Mouse (Mus musculus): ENCODE data around the gene Mobp.

Gene Mobp

DNA sequence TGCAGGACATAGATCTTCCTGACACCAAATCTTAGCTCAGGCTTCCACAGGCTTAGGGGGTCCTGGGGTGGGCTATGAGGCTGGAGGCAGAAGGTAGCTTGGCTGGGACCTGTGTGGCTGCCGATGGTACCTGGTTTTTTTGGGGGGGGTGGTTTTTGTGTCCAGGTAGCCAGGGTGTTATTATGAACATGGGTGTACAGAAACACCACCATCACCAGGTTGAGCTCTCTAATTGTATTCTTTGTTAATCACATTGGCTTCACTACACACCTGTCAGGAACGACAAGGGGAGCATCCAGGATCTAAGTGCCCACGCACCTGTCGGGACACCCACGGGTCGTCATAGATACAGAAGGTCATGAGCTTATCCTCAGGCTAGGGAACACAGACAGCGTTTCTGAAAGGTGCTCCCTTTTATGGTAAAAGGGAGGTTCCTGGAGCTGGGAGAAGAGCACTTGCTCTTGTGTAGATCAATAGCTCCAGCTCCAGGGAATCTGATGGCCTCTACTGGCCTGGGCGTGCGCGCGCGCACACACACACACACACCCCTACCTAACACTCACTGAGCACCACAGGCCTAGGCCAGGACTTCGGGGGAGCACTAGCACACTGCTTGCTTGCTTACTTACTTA lies 14.9 kb upstream of the Mobp start:
- DNase-seq (ENCODE audit: extremely low spot score, low spot score): no peak

DNA sequence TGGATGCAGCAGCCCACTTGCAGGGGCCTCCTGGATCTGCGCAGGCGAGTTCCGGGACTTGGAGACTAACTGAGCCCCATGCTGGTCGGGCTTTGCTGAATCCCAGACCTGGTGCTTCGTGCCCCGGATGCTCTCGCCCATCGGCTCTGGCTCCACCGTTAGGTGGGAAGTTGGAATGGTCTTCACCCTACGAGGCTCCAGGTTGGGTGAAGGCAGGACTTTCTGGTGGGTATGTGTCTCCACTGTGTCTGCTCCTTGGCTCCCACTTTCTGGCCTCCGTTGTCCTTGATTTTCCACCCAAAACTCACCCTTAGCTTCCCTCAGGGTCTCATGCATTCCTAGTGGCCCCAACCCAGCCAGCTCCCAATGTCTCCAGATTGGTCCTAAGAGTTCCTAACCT lies 14.1 kb upstream of the Mobp start:
- no peak for DNase-seq (ENCODE audit: extremely low spot score, low spot score)

DNA sequence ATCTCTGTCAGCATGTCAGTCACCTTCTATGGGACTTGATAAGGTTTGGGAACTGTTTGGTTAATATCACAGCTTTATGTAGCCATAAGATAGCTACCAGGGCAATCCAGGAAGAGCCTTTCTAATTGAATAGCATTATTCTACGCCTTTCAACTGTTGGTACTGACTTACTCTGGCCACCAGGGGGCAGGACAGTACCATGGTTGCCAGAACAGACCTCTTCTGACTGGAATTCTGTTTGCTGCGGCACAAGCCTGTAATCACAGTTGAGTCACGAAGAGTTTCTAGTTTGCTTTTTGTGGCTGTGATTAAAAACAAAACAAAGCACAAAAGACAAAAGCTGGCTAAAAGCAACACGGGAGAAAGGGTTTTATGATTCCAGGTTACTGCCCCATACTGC lies 8.9 kb upstream of the Mobp start:
- peak; percentile 73 for DNase-seq (ENCODE audit: extremely low spot score, low spot score)

DNA sequence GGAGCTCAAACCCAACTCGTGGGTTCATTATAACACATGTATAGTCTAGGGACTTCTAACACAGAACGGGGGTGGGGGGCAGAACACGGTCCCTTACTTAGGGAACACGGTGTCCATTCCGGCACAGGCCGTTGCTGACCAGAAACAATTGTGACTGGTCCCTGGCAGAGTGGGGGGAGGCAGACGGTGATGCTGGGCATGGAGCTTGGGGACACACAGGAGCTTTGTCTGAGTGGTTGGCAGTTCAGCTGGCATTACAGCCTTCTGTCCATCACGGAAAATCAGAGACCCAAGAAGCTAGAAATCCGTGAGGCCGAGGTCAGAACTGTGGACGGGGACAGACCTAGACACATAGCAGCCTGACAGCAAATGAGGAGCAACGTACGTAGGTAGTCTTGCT lies 5.0 kb upstream of the Mobp start:
- DNase-seq (ENCODE audit: extremely low spot score, low spot score): no peak

DNA sequence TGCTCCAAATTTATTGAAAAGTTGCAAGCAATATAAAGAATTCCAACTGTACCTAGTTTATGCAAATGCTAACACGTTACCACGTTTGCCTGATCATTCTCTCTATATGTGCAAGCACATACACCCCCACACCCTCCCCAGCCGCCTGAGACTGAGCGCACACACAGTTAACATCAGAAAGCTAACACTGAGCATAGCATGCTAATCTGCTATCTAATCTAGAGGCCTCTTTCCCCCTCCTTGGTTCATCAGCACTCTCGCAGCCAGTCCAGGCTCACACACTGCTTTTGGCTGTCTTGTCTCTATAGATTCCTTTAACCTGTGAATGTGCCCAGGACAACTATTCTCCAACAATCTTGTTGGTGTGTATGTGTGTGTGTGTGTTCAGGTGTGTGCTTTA lies 1.6 kb downstream of the Mobp start:
- no peak for DNase-seq (ENCODE audit: extremely low spot score, low spot score)

DNA sequence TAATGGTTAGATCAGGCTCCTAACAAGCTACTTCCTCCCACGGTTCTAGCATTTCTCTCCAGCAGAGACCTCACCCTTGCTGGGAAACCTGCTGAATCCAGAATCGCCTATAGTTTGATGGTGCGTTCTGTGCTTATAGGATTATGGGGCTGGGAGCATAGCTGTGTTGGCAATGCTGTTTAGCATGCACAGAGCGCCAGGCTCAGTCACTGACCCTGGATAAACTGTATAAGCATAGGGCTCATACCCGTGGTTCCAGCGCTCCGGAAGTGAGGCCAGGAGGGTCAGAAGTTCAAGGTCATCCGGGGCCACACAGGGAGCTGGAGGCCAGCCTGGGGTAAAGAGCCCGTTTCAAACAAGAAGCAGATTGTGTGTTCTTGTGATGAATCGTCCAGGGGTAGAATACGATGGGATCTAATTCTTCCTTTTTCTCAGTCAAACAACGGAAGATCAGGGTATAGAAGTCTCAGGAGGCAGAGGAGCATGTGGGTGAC lies 2.4 kb downstream of the Mobp start:
- no peak for DNase-seq (ENCODE audit: extremely low spot score, low spot score)

DNA sequence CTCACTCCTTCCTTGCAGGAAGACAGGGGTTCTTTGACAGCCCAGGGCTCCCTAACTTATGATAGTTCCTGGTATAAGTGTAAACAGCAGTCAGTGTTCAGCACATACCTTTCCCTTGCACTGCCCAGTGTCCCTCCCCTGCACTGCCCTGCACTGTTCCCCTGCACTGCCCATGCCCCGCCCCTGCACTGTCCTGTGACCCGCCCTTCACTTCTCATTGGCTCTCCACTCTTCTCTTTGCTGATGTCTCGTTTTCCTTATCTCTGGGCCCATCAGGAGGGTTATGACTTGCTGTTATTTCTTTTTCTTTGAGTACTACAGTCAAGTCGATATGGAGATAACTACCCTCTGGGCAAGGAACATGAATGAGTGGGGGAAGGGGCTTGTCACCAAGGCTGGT lies 8.5 kb downstream of the Mobp start:
- DNase-seq (ENCODE audit: extremely low spot score, low spot score): no peak

DNA sequence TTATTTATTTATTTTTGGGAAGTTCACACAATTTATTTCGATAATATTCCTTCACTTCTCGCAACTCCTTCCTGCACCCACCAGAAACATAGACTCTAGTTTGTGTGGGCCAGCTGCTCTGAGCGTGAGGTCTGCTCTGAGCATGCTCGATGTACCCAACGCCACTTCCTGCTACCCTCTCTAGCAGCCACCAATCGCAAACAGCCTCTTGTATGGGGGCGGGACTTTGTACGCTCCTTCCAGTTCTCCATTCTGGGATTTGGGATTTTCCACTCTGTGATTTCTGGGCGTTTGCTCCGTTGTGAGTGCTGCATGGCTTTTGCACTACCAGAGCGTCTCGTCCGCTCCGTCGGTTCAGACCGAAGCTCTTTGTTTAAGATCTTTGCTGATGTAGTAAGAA lies 14.4 kb downstream of the Mobp start:
- DNase-seq (ENCODE audit: extremely low spot score, low spot score): no peak

DNA sequence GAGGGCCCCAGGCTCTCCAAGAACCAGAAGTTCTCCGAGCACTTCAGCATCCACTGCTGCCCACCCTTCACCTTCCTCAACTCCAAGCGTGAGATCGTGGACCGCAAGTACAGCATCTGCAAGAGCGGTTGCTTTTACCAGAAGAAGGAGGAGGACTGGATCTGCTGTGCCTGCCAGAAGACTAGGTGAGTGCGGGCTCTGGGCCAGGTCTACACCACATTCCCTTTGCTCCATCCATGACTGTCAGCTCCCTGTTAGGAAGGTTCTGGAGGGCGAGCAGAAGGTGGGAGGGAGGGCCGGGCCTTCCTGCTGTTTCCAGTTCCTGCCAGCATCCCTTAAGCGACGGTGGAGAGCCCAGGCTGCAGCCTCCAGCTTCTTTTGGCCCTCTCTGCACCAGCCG lies 18.3 kb downstream of the Mobp start:
- DNase-seq (ENCODE audit: extremely low spot score, low spot score): no peak

DNA sequence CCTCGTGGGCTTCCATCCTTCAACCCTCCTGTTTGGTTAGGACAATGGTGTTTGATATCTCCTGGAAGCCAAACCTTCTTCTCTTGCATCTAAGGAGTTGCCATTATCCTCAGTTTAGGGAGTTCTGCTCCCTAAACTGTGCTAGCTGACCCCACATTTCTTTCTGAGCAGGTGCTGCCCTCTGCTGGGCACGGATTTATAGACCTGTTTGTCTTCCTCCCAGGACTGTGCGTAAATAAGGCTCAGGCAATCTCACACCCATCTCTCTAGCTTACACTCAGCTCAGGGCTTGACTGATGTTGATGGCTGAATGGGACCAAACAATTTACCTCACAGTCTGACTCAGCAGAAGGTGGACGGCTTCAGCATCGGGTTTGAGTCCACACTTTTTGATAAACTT lies 21.8 kb downstream of the Mobp start:
- DNase-seq (ENCODE audit: extremely low spot score, low spot score): peak; percentile 55

DNA sequence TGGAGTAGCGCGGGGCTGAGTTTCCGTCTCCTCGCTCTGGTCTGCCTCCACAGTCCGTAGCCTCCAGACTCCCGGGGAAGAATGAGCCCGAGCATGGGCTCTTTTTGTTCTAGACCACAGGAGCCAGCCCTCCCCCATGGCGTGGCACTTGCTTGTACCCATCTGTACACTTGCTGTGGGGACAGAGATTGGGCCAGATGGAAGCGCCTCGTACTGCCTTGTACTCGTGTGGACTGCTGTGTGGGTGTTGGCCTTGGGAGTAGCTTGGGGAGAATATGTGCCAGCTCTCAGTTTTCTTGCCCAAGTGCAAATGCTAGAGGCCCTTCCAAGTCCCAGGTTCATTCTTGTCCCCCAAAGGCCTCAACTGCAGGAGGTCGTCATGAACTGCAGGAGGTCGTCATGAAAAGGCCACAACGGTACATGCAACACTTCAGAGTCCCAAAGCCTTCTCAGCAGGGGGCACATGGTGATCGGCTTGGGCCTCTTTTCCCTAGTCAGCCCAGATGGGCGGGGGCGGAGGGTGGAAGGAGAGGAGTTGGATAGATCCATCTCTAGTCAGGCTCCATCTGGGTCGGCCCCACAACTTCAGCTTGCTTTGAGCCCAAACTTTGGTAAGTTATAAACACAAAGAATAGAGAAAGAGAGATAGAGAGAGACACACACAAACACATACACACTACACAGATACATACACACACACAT lies 25.1 kb downstream of the Mobp start:
- no peak for DNase-seq (ENCODE audit: extremely low spot score, low spot score)

DNA sequence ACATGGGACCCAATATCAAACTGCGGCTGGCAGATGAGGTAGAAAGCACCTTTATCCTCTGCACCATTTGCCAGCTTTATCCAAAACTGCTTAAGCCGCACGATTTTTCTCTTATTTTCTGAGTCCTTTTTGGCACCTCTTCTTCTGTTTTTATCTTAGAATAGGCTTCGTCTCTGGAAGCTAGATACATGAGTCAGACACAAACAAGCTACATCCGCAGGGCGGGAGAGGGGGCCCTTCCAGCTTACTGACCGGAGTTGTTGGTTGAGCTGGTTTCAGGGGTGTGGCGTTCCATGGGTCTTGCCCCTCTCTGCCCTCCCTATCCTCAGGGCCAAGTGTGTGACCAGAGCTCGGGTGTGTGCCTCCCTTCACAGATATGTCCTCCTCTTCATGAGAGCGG lies 29.3 kb downstream of the Mobp start:
- no peak for DNase-seq (ENCODE audit: extremely low spot score, low spot score)

DNA sequence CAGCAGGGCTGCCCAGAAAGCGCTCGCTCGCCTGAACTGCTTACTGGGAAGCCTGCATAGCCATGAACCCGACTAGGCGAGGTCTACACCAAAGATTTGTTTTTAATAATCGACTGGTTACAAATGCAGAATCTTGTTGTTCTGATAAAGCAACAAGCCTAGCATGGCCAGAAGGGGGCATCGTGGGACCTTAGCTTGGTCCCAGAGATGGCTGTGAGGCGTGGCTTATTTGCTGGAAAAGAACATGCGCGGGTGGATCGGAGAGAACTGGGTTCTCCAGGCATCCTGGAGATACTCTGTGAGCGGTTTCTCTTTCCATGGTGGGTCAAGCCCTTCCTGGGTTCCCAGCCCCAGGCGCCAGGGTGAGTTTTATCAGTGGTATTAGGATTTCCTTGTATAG lies 35.0 kb downstream of the Mobp start:
- peak; percentile 33 for DNase-seq (ENCODE audit: extremely low spot score, low spot score)

DNA sequence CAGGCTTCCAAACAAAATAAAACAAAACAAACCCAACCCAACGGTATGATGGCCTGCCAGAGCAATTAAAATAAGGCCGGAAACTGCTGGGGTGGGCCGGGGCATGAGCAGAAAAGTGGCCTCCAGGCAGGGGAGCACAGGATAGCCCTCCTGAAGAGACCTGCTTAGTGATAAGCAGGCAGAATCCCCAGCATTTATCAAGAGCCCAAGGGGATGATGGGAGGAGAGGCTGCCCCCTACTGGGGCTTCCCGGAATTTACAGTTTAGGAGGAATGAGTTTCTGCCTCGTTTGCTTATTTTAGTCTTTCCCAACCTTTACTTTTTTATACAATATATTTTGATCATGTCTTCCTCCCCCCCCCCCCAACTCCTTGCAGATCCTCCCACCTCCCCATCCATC lies 37.3 kb downstream of the Mobp start:
- DNase-seq (ENCODE audit: extremely low spot score, low spot score): no peak

DNA sequence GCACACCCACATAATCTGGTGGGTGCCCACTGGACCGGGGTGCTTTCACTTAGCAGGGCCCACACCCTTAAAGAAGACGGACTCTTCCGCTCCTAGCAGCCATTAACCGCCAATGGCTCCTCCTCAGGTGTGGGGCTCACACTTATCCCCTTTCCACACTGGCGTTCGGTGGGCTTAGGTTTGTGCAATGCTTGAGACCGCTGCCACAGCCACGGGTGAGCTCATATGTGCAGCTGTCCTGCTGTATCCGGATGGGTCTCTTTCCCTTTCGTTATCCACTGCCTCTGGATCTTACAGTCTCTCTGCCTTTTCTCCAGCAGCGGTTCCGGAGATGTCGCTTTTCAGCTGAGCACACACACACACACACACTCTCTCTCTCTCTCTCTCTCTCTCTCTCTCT lies 41.4 kb downstream of the Mobp start:
- peak; percentile 18 for DNase-seq (ENCODE audit: extremely low spot score, low spot score)

DNA sequence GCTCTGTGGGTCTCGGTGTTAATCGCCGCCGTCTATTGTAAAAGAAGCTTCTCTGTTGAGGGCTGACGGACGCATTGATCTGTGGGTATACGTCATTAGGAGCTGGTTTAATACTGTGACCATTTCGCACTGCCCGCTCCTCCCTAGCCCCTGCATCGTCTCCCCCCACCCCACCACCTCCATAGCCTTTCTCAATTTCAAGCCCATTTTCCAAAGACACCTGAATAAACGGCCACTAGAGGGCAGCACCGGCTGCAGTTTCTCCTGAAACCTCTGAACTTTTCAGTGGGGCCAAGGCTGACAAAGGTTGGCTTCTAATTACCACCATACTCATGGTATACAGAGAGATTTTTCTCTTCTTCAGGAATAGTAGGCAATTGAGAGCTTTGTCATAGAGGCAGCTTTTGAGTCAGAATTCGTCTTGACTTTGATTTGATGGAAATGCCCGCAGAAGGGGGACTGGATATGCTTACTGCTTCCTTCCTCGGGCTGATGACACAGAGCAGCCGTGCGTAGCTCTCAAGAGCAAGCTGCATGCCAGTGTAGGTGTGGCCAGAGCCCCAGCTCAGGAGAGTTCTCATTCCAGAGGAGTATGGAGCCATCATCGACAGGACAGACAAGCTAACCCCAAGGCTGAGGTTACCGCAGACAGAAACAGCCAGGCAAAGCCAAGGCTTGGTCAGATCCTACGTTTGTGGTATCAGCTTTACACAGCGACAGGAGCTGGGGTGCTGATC lies 42.0 kb downstream of the Mobp start:
- peak; percentile 89 for DNase-seq (ENCODE audit: extremely low spot score, low spot score)

DNA sequence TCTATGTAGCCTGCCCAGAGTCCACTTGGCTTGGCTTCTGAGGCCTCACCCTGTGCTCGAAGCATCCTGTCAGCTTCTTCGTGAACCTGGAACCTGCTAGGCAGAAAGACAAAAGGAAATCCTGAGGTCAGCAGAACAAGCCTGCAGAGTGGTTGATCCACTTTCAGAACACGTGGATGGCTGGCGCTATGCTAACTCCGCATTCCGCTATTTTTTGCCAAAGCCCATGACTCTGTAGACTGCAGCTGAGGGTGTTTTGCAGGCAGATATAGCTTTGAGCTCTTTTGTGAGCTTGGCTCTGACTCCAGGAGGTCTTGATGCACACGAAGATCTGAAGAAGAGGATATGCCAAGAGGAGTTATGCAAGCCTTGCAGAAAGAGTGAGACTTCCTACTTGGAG lies 43.2 kb downstream of the Mobp start:
- no peak for DNase-seq (ENCODE audit: extremely low spot score, low spot score)

DNA sequence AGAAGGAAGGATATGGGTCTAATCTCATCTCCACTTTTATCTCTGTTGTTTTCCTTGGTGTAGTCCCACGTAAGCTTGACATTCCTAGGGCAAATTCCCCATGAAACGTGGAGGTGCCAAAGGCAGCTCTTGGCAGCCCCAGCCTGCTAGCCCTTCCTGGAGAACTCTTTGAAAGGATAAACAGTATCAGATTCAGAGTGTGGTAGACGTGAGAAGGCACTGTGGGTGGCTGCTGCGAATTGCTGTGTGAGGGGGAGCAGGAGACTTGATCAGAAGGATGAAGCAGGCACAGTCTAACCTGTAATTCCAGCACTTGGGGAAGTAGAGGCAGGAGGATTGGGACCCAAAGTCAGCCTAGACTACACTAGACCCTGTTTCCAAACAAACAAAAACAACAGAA lies 51.4 kb downstream of the Mobp start:
- DNase-seq (ENCODE audit: extremely low spot score, low spot score): no peak

DNA sequence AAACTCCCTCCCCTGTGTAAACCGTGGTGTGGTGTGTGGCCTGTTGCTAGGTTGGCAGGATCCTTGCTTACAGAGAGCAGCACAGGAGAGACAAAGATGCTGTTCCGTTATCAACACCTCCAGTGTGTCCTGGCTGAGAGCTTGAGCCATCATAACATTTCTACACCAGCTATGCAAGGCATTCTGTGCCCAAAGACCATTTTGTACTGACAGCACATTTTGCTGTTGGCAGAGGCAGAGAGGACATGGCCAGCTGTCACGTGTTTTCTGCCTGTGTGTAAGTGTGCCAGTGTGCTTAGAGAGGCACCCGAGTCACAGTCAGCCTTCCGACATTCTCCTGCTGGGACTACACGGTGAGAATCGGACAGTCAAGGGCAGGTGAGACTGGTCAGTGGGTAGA lies 52.2 kb downstream of the Mobp start:
- no peak for DNase-seq (ENCODE audit: extremely low spot score, low spot score)

DNA sequence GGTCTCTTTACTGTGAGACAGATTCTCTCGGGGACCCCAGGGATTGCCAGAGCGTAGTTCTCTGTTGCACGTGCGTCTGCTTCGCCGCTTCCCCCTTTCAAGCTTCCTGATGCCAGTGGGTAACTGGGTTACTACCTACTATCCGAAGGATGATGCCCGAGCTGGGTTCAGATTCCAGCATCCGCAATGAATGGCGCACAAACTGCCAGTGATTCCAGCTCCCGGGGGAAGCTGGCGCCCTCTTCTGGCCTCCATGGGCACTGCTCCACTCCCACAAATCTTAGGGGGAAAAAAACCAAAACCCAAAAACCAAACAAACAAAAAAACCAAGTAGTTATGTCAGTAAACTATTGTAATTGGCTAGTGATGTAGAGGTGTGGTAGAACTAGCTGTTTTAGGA lies 53.2 kb downstream of the Mobp start:
- peak; percentile 33 for DNase-seq (ENCODE audit: extremely low spot score, low spot score)

DNA sequence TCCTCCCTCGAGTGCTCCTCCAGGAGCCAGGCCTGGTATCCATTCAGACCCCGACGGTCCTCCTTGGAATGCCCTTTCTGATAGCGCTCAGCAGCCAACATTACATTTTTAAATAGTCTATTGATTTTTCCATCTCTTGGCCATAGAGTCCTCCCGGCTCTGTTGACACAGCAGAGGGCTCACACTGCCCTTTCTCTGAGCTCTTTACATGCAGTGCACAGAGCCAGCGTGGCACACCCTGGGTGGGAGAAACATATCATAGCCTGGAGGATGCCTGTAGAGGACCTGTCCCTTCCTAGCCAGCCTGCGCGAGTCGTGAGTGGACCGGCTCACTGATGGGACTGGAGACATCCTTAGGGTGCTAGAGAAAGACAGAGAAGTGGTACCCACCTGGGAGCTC lies 54.4 kb downstream of the Mobp start:
- DNase-seq (ENCODE audit: extremely low spot score, low spot score): no peak

DNA sequence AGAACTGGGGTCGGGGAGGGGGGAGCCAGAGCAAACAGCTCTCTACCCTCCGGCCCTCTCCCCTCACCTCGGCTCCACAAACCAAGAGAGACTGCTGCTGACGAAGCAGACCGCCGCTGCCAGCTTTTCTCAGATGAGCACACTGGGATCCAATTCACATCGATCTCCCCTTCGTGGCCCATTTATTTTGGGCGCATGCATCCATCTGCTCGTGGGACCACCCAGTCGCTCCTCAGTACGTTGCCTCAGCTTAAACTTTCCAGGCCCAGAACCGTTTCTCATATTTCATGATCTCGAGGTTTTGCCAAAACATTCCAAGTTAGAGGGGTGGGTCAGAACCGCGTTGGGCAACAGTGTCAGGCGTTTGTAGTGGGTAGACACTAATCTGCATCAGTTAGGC lies 57.4 kb downstream of the Mobp start:
- no peak for DNase-seq (ENCODE audit: extremely low spot score, low spot score)

DNA sequence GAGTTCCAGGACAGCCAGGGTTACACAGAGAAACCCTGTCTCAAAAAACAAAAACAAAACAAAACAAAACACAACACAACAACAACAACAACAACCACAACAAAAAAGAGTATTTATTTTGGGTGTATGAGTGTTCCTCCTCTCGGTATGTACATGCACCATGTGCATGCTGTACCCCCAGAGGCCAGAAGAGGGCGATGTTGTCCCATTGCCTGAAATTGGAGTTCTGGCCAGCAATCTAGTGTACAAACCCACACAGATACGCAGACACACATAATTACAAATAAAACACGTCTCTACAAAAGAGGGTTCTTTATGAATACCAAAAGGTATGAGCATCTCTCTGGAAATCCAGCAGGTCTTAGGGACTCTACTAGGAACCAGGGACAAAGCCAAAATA lies 60.6 kb downstream of the Mobp start:
- peak; percentile 49 for DNase-seq (ENCODE audit: extremely low spot score, low spot score)

Measured in neural tube, embryonic 10.5 days (tissue).